Mouse (Mus musculus): Measurements from ENCODE around the gene Tmem125. TPM values are rescaled to one million over a fixed set of nuclear protein-coding genes. Genes with fewer than 3 reads are reported as not detected.

Tmem125 gene
- polyA plus RNA-seq (2017; shearing (Covaris generic)): not detected

GRCm38 (mm10) chr4:118543592-118544260 lies at the start of gene Tmem125:
Tmem125 (minus strand) TSS chr4:118544044.

GRCm38 (mm10) chr4:118526408-118527334 lies 17.2 kb downstream of the Tmem125 start, which contains the start of gene 2610528J11Rik:
2610528J11Rik (plus strand) TSS chr4:118526999.

Other genes starting within 250 kb of the Tmem125 start
- gene Szt2, start 134.8 kb downstream of the Tmem125 start, polyA plus RNA-seq (2017; shearing (Covaris generic)): 17.5 TPM
- 125 TPM for gene Med8, start 134.7 kb downstream of the Tmem125 start, polyA plus RNA-seq (2017; shearing (Covaris generic))
- gene Elovl1, start 116.0 kb downstream of the Tmem125 start, polyA plus RNA-seq (2017; shearing (Covaris generic)): 187 TPM
- gene Cdc20, start 106.7 kb downstream of the Tmem125 start, polyA plus RNA-seq (2017; shearing (Covaris generic)): 19.7 TPM
- gene Mpl, start 86.5 kb downstream of the Tmem125 start, polyA plus RNA-seq (2017; shearing (Covaris generic)): not detected
- not detected for gene Tie1, start 54.0 kb downstream of the Tmem125 start, polyA plus RNA-seq (2017; shearing (Covaris generic))
- not detected for gene 2610528J11Rik, start 17.0 kb downstream of the Tmem125 start, polyA plus RNA-seq (2017; shearing (Covaris generic))
- not detected for gene Cfap57, start 76.7 kb upstream of the Tmem125 start, polyA plus RNA-seq (2017; shearing (Covaris generic))
- gene Ebna1bp2, start 76.8 kb upstream of the Tmem125 start, polyA plus RNA-seq (2017; shearing (Covaris generic)): 183 TPM
- gene Olfr62, start 114.9 kb upstream of the Tmem125 start, polyA plus RNA-seq (2017; shearing (Covaris generic)): not detected
- gene Olfr1342, start 148.7 kb upstream of the Tmem125 start, polyA plus RNA-seq (2017; shearing (Covaris generic)): not detected
- not detected for gene Olfr1341, start 159.5 kb upstream of the Tmem125 start, polyA plus RNA-seq (2017; shearing (Covaris generic))
- gene Olfr1340, start 176.1 kb upstream of the Tmem125 start, polyA plus RNA-seq (2017; shearing (Covaris generic)): not detected
- not detected for gene Olfr1339, start 188.1 kb upstream of the Tmem125 start, polyA plus RNA-seq (2017; shearing (Covaris generic))
- not detected for gene Olfr1338, start 214.7 kb upstream of the Tmem125 start, polyA plus RNA-seq (2017; shearing (Covaris generic))
- gene Olfr1337, start 238.5 kb upstream of the Tmem125 start, polyA plus RNA-seq (2017; shearing (Covaris generic)): not detected